Mouse (Mus musculus) limb, embryonic 14.5 days (tissue): ENCODE measurements around the gene Lrpprc. TPM values are rescaled to one million over a fixed set of nuclear protein-coding genes. Genes with fewer than 3 reads are reported as not detected.

Experiments used
- ATAC-seq: fragments of 200-750 bp; cut with Nextera tagmentation; 2 replicates; pipeline ENCODE4 v1.8.0; 2017; ENCODE audit warnings: low read depth, moderate number of reproducible peaks, moderate TSS enrichment; ENCODE audit not compliant: low FRiP score
- DNase-seq: peaks from one replicate; pipeline ENCODE4 v3.0.0-alpha.2; 2015; ENCODE audit warnings: low spot score
- H3K27ac ChIP-seq: fragments of 300-500 bp; sonication (generic); replicated peaks from 2 replicates; pipeline ENCODE4 v1.5.1; 2014; ENCODE audit warnings: low read depth, mild to moderate bottlenecking, low read length, moderate library complexity, mixed read lengths
- H3K27me3 ChIP-seq: fragments of 300-500 bp; sonication (generic); 2 replicates; pipeline ENCODE4 v1.6.1; 2014; ENCODE audit warnings: low read length, mixed read lengths; ENCODE audit not compliant: control insufficient read depth, insufficient read depth
- H3K36me3 ChIP-seq: fragments of 300-500 bp; sonication (generic); 2 replicates; pipeline ENCODE4 v1.6.1; 2014; ENCODE audit warnings: mild to moderate bottlenecking, low read length, moderate library complexity, mixed read lengths; ENCODE audit not compliant: control insufficient read depth, insufficient read depth
- H3K4me1 ChIP-seq: fragments of 300-500 bp; sonication (generic); 2 replicates; pipeline ENCODE4 v1.6.1; 2014; ENCODE audit warnings: antibody characterized with exemption, low read length, mixed read lengths; ENCODE audit not compliant: control insufficient read depth, insufficient read depth
- H3K4me2 ChIP-seq: fragments of 300-500 bp; sonication (generic); replicated peaks from 2 replicates; pipeline ENCODE4 v1.6.1; 2014; ENCODE audit warnings: low read depth, mild to moderate bottlenecking, low read length, moderate library complexity; ENCODE audit not compliant: severe bottlenecking
- H3K4me3 ChIP-seq: fragments of 300-500 bp; sonication (generic); replicated peaks from 2 replicates; pipeline ENCODE4 v1.5.1; 2014; ENCODE audit warnings: low read length
- H3K9ac ChIP-seq: fragments of 300-500 bp; sonication (generic); 2 replicates; pipeline ENCODE4 v1.6.1; 2014; ENCODE audit warnings: mild to moderate bottlenecking, low read depth, low read length, moderate library complexity; ENCODE audit not compliant: severe bottlenecking
- H3K9me3 ChIP-seq: fragments of 300-500 bp; sonication (generic); 2 replicates; pipeline ENCODE4 v1.6.1; 2016; ENCODE audit warnings: low read length; ENCODE audit not compliant: control insufficient read depth
- POLR2A ChIP-seq: fragments of 200-500 bp; IDR thresholded peaks from 2 replicates; pipeline ENCODE4 v1.8.0; 2012; ENCODE audit warnings: inconsistent platforms, mild to moderate bottlenecking, moderate library complexity, borderline replicate concordance; ENCODE audit not compliant: insufficient read depth, insufficient read length; ENCODE audit errors: extremely low read depth
- WGBS: fragments of 180-500 bp; shearing (Covaris S2); extraction: QIAGEN DNeasy Blood & Tissue Kit; methylation state at CpG from one replicate; pipeline ENCODE4 v1.1.7; 2014; 5-methylcytosine and 5-hydroxymethylcytosine counted together
- polyA plus RNA-seq, 2 experiments: library from polyadenylated mRNA; depleted of rRNA in 1 of 2; stranded (reverse) in 1 of 2; unstranded in 1 of 2; fragments of >200 nt; fragmentation: Nextera tagmentation in 1 of 2; extraction: Ambion mirVana in 1 of 2; gene quantifications; 2 replicates each; pipeline versions ENCODE4 v1.2.1 to v1.2.3; 2012 to 2014

Lrpprc gene
- polyA plus RNA-seq, 2 experiments, result 22.3 to 35.5 TPM

- DNase-seq, result no peak
- WGBS, result 82% methylated on average over 8 of the region's 8 CpGs
- H3K27me3 ChIP-seq, result no peaks in the 10 kb centered on the region
- no peak overlapping the region for H3K27ac ChIP-seq
- no peak overlapping the region for H3K4me2 ChIP-seq
- ATAC-seq, result no peak
- no peak overlapping the region for H3K4me3 ChIP-seq
- no peaks in the 10 kb centered on the region for H3K9me3 ChIP-seq
- no peak overlapping the region for H3K9ac ChIP-seq
- TF ChIP-seq POLR2A, result no peak
- peaks cover 6% of the 10 kb centered on the region; the same call in 1 of the 2 replicates for H3K4me1 ChIP-seq
- peaks cover 4% of the 10 kb centered on the region; the same call in 1 of the 2 replicates for H3K36me3 ChIP-seq
Observed at GRCm38 (mm10) chr17:84658951-84659350, 131.6 kb downstream of the Lrpprc start.

GRCm38 (mm10) chr17:84658195-84658594 is 132.4 kb downstream of the Lrpprc start:
- ATAC-seq (no peak), DNase-seq (no peak)
- Histone ChIP-seq H3K4me3 (no peak overlapping the region), H3K36me3 (peaks cover 11% of the 10 kb centered on the region), H3K9me3 (no peaks in the 10 kb centered on the region), H3K4me1 (peaks cover 6% of the 10 kb centered on the region; the same call in 1 of the 2 replicates), H3K4me2 (no peak overlapping the region), H3K27me3 (no peaks in the 10 kb centered on the region), H3K9ac (no peak overlapping the region), H3K27ac (no peak overlapping the region)
- TF ChIP-seq POLR2A, result no peak
- 36% methylated on average over 5 of the region's 5 CpGs for WGBS

GRCm38 (mm10) chr17:84657782-84658181 is 132.8 kb downstream of the Lrpprc start:
- no peak for DNase-seq
- ATAC-seq, result peak; percentile 19; the same call in 1 of the 2 replicates
- no peak for TF ChIP-seq POLR2A
- Histone ChIP-seq H3K9ac (no peak overlapping the region), H3K27me3 (no peaks in the 10 kb centered on the region), H3K4me2 (no peak overlapping the region), H3K4me3 (no peak overlapping the region), H3K9me3 (no peaks in the 10 kb centered on the region), H3K36me3 (peaks cover 15% of the 10 kb centered on the region), H3K4me1 (peaks cover 6% of the 10 kb centered on the region; the same call in 1 of the 2 replicates), H3K27ac (no peak overlapping the region)
- WGBS, result 63% methylated on average over 7 of the region's 7 CpGs

GRCm38 (mm10) chr17:84657422-84657732 is 133.2 kb downstream of the Lrpprc start:
- TF ChIP-seq POLR2A, result no peak
- Histone ChIP-seq H3K27ac (no peak overlapping the region), H3K27me3 (no peaks in the 10 kb centered on the region), H3K4me3 (no peak overlapping the region), H3K36me3 (peaks cover 15% of the 10 kb centered on the region), H3K4me2 (no peak overlapping the region), H3K4me1 (peaks cover 6% of the 10 kb centered on the region; the same call in 1 of the 2 replicates), H3K9ac (no peak overlapping the region), H3K9me3 (no peaks in the 10 kb centered on the region)
- ATAC-seq, result no peak
- 62% methylated on average over 3 of the region's 3 CpGs for WGBS
- peak; percentile 16 for DNase-seq

- Histone ChIP-seq H3K27me3 (no peaks in the 10 kb centered on the region), H3K4me3 (no peak overlapping the region), H3K4me2 (no peak overlapping the region), H3K36me3 (peaks cover 15% of the 10 kb centered on the region), H3K27ac (no peak overlapping the region), H3K9me3 (no peaks in the 10 kb centered on the region), H3K4me1 (peaks cover 2% of the 10 kb centered on the region; the same call in 1 of the 2 replicates), H3K9ac (no peak overlapping the region)
- TF ChIP-seq POLR2A, result no peak
- no peak for ATAC-seq
- 73% methylated on average over 19 of the region's 19 CpGs for WGBS
- no peak for DNase-seq
Observed at GRCm38 (mm10) chr17:84656653-84657421, 133.8 kb downstream of the Lrpprc start.

- no peak overlapping the region for H3K4me2 ChIP-seq
- H3K36me3 ChIP-seq, result peaks cover 15% of the 10 kb centered on the region
- no peaks in the 10 kb centered on the region for H3K9me3 ChIP-seq
- ATAC-seq (no peak), DNase-seq (no peak)
- WGBS, result 56% methylated on average over 5 of the region's 5 CpGs
- TF ChIP-seq POLR2A, result no peak
- H3K27ac ChIP-seq, result no peak overlapping the region
- no peak overlapping the region for H3K9ac ChIP-seq
- no peaks in the 10 kb centered on the region for H3K4me1 ChIP-seq
- no peaks in the 10 kb centered on the region for H3K27me3 ChIP-seq
- H3K4me3 ChIP-seq, result no peak overlapping the region
Observed at GRCm38 (mm10) chr17:84656205-84656604, 134.4 kb downstream of the Lrpprc start.

Other genes starting within 250 kb of the Lrpprc start
- gene Dync2li1, start 164.3 kb downstream of the Lrpprc start, polyA plus RNA-seq (2012; rRNA removed), result 17.2 and 21.0 TPM in 2 replicates
- gene Dync2li1, start 164.3 kb downstream of the Lrpprc start, polyA plus RNA-seq (2014; fragmentation: Nextera tagmentation; extraction: Ambion mirVana), result 29.9 and 33.0 TPM in 2 replicates
- gene Abcg8, start 114.5 kb downstream of the Lrpprc start, polyA plus RNA-seq (2012; rRNA removed), result 0.16 and 0.27 TPM in 2 replicates
- 0.18 TPM in 1 of 2 replicates, not detected in the other for gene Abcg8, start 114.5 kb downstream of the Lrpprc start, polyA plus RNA-seq (2014; fragmentation: Nextera tagmentation; extraction: Ambion mirVana)
- 1.7 and 2.6 TPM in 2 replicates for gene Abcg5, start 107.8 kb downstream of the Lrpprc start, polyA plus RNA-seq (2012; rRNA removed)
- 1.3 and 2.3 TPM in 2 replicates for gene Abcg5, start 107.8 kb downstream of the Lrpprc start, polyA plus RNA-seq (2014; fragmentation: Nextera tagmentation; extraction: Ambion mirVana)
- gene Ppm1b, start 166.0 kb upstream of the Lrpprc start, polyA plus RNA-seq (2012; rRNA removed), result 51.4 and 59.9 TPM in 2 replicates
- 69.3 and 72.6 TPM in 2 replicates for gene Ppm1b, start 166.0 kb upstream of the Lrpprc start, polyA plus RNA-seq (2014; fragmentation: Nextera tagmentation; extraction: Ambion mirVana)
- gene Slc3a1, start 237.6 kb upstream of the Lrpprc start, polyA plus RNA-seq (2012; rRNA removed), result 0.72 and 0.84 TPM in 2 replicates
- 0.23 and 0.46 TPM in 2 replicates for gene Slc3a1, start 237.6 kb upstream of the Lrpprc start, polyA plus RNA-seq (2014; fragmentation: Nextera tagmentation; extraction: Ambion mirVana)